Mouse (Mus musculus) kidney, adult 2 months (tissue): ENCODE measurements around the gene Pole4.

Experiments
- CTCF ChIP-seq: fragments of 200-500 bp; conservative IDR thresholded peaks from 2 replicates; pipeline ENCODE4 v1.5.1; 2011; ENCODE audit warnings: low read depth, mild to moderate bottlenecking, control low read depth, low read length, moderate library complexity, mixed read lengths; ENCODE audit not compliant: insufficient read depth, insufficient read length
- POLR2A ChIP-seq: fragments of 200-500 bp; IDR thresholded peaks from one replicate; pipeline ENCODE4 v1.6.1; 2011; ENCODE audit warnings: low read depth, low read length, control low read depth

DNA sequence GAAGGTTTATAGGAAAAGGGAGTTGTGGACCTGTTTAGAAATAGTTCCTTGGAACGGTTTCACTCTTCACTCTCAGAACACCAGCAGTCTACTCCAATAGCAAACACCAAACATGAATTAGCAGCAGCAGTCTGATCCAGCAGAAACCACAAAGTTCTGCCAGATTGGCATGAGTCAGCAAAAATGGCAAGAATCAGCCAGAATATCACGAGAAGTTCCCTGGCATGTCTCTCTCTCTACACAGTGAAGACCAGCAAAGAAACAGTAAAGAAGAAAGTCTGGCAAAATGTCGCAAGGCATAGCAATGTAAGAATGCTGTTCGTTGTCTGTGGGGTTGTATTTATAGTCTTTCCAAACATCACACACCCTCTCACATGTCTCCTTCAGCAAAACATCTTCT is 11.0 kb upstream of the Pole4 start:
- TF ChIP-seq CTCF (no peak), POLR2A (no peak)
